In genomic region chr4:99656605-99657429, GRCm38 (mm10) we compare ENCODE assay signal across 8 mouse cellular contexts. TPM values are rescaled to one million over a fixed set of nuclear protein-coding genes. Genes with fewer than 3 reads are reported as not detected.
DNase-seq lines count a peak whose midpoint lies in the region; ATAC-seq and TF ChIP-seq lines count a peak whose summit lies in the region.

No protein-coding gene starts in this region.

- no peak overlapping the region for H3K9ac ChIP-seq in heart, postnatal 0 days (replicated peaks; ENCODE audit: low read depth, low read length)
- H3K9ac ChIP-seq in liver, embryonic 12.5 days, result no peak overlapping the region
- no peak overlapping the region; the same call in 1 of the 2 replicates for H3K9ac ChIP-seq in stomach, embryonic 14.5 days (replicated peaks; ENCODE audit: low read depth, low read length)

- no peak for TF ChIP-seq EP300 in heart, postnatal 0 days (IDR thresholded peaks at IDR 0.05; ENCODE audit: low read depth)

- H3K4me2 ChIP-seq in heart, postnatal 0 days (ENCODE audit: low read depth, low read length), result peak overlapping the region; percentile 47
- H3K4me2 ChIP-seq in liver, embryonic 12.5 days, result peak overlapping the region; percentile 52
- peak overlapping the region; percentile 39 for H3K4me2 ChIP-seq in stomach, embryonic 14.5 days (replicated peaks; ENCODE audit: low read depth, low read length)

- H3K9me3 ChIP-seq in heart, postnatal 0 days (replicated peaks; ENCODE audit: control insufficient read depth, low read length), result no peaks in the 10 kb centered on the region
- H3K9me3 ChIP-seq in liver, embryonic 12.5 days (replicated peaks), result no peaks in the 10 kb centered on the region
- no peaks in the 10 kb centered on the region for H3K9me3 ChIP-seq in stomach, embryonic 14.5 days (ENCODE audit: control insufficient read depth, low read depth, low read length)

- H3K36me3 ChIP-seq in heart, postnatal 0 days (replicated peaks; ENCODE audit: control insufficient read depth, insufficient read depth, low read length), result no peaks in the 10 kb centered on the region
- no peaks in the 10 kb centered on the region for H3K36me3 ChIP-seq in liver, embryonic 12.5 days
- no peaks in the 10 kb centered on the region for H3K36me3 ChIP-seq in stomach, embryonic 14.5 days (ENCODE audit: control insufficient read depth, insufficient read depth, low read length)

- H3K27me3 ChIP-seq in heart, postnatal 0 days (ENCODE audit: control insufficient read depth, insufficient read depth, low read length), result peaks cover 98% of the 10 kb centered on the region
- H3K27me3 ChIP-seq in liver, embryonic 12.5 days (replicated peaks), result peaks cover 98% of the 10 kb centered on the region
- H3K27me3 ChIP-seq in stomach, embryonic 14.5 days (ENCODE audit: control insufficient read depth, insufficient read depth, low read length), result peaks cover 55% of the 10 kb centered on the region

- DNase-seq in adrenal gland, adult 2 months, result peak; percentile 32
- DNase-seq in adrenal gland, adult 8-10 months, result no peak
- DNase-seq in right cerebral cortex, postnatal 4 days, result peak; percentile 34
- DNase-seq in right cerebral cortex, postnatal 14 days, result no peak
- no peak for DNase-seq in heart, postnatal 0 days (ENCODE audit: low spot score)
- no peak for DNase-seq in left cerebral cortex, adult 11 months (ENCODE audit: low spot score)

- no peak for ATAC-seq in heart, postnatal 0 days (ENCODE audit: insufficient read depth, low read depth)
- no peak for ATAC-seq in liver, embryonic 12.5 days
- ATAC-seq in stomach, embryonic 14.5 days (ENCODE audit: insufficient number of reproducible peaks, insufficient read depth, low FRiP score, low read depth), result peak; percentile 14; the same call in 1 of the 2 replicates

- no peak for TF ChIP-seq CTCF in heart, postnatal 0 days (IDR thresholded peaks at IDR 0.05; ENCODE audit: low read depth)

- peak overlapping the region; percentile 39 for H3K4me3 ChIP-seq in heart, postnatal 0 days (ENCODE audit: low read depth, low read length)
- H3K4me3 ChIP-seq in liver, embryonic 12.5 days, result peak overlapping the region; percentile 33
- H3K4me3 ChIP-seq in stomach, embryonic 14.5 days (ENCODE audit: low read depth, low read length), result peak overlapping the region; percentile 26

- no peak overlapping the region for H3K27ac ChIP-seq in heart, postnatal 0 days (ENCODE audit: low read depth)
- H3K27ac ChIP-seq in liver, embryonic 12.5 days, result no peak overlapping the region
- H3K27ac ChIP-seq in stomach, embryonic 14.5 days (ENCODE audit: low read length), result peak overlapping the region; percentile 27; the same call in 1 of the 2 replicates

- no peaks in the 10 kb centered on the region for H3K4me1 ChIP-seq in heart, postnatal 0 days (ENCODE audit: control insufficient read depth, insufficient read depth)
- peaks cover 18% of the 10 kb centered on the region for H3K4me1 ChIP-seq in liver, embryonic 12.5 days
- 0 out of 2 replicates have a peak, but pooled peaks cover 15% of the 10 kb centered on the region for H3K4me1 ChIP-seq in stomach, embryonic 14.5 days (ENCODE audit: control insufficient read depth, insufficient read depth, low read length)

- 1% methylated on average over 92 of the region's 92 CpGs for WGBS in heart, postnatal 0 days
- 1% methylated on average over 84 of the region's 92 CpGs for WGBS in liver, embryonic 12.5 days (ENCODE audit: insufficient replicate concordance)
- under 1% methylated on average over 82 of the region's 92 CpGs for WGBS in stomach, embryonic 14.5 days

RNA-seq across cellular contexts. Expression of gene Foxd3, which starts 0.7 kb away (rescaled TPM):
- under 1 TPM; 0.40 to 0.55 TPM for total RNA-seq in adrenal gland, adult 2 months (2021)
- 1.7 and 3.0 TPM in 2 replicates for polyA plus RNA-seq in adrenal gland, adult 2 months (2012; rRNA removed)
- total RNA-seq in adrenal gland, adult 8-10 months (2022), result under 1 TPM; 0.21 to 0.86 (median 0.60) TPM
- 0.46 and 0.65 TPM in 2 replicates for total RNA-seq in heart, postnatal 0 days (2014; rRNA removed; ENCODE audit: low replicate concordance)
- not detected in 2 replicates for polyA plus RNA-seq in heart, postnatal 0 days (2015; fragmentation: Nextera tagmentation; extraction: Ambion mirVana)
- 0.10 TPM in 1 of 2 replicates, not detected in the other for polyA plus RNA-seq in liver, embryonic 12.5 days (2016; fragmentation: Nextera tagmentation; extraction: Ambion mirVana)
- polyA plus RNA-seq in stomach, embryonic 14.5 days (2014; fragmentation: Nextera tagmentation; extraction: Ambion mirVana), result 1.7 and 2.1 TPM in 2 replicates

RNA-seq across cellular contexts. Expression of gene Alg6, which starts 58.6 kb away (rescaled TPM):
- total RNA-seq in adrenal gland, adult 2 months (2021), result 1 to 10 TPM; 4.5 to 8.5 TPM
- polyA plus RNA-seq in adrenal gland, adult 2 months (2012; rRNA removed), result 0.49 and 0.88 TPM in 2 replicates
- total RNA-seq in adrenal gland, adult 8-10 months (2022), result 10 to 100 TPM in 3 of 4 experiments, 1 to 10 TPM in 1; 7.4 to 16.7 (median 11.8) TPM
- total RNA-seq in heart, postnatal 0 days (2014; rRNA removed; ENCODE audit: low replicate concordance), result 12.4 and 54.3 TPM in 2 replicates
- polyA plus RNA-seq in heart, postnatal 0 days (2015; fragmentation: Nextera tagmentation; extraction: Ambion mirVana), result 6.3 and 6.5 TPM in 2 replicates
- polyA plus RNA-seq in liver, embryonic 12.5 days (2016; fragmentation: Nextera tagmentation; extraction: Ambion mirVana), result 19.5 and 20.7 TPM in 2 replicates
- polyA plus RNA-seq in stomach, embryonic 14.5 days (2014; fragmentation: Nextera tagmentation; extraction: Ambion mirVana), result 24.2 and 32.6 TPM in 2 replicates

Comparison
In these comparisons a context has a peak if more than half of its experiments do, and no peak if none do; other contexts are left out.
1. DNase-seq: peak in adrenal gland, adult 2 months (single experiment) and right cerebral cortex, postnatal 4 days (single experiment); none in adrenal gland, adult 8-10 months (single experiment), right cerebral cortex, postnatal 14 days (single experiment), heart, postnatal 0 days (single experiment) and left cerebral cortex, adult 11 months (single experiment).
2. Peak in every context shown above with its lines, with median percentiles within 50 percentile points of each other: H3K4me2 ChIP-seq and H3K4me3 ChIP-seq.